Mouse (Mus musculus) intestine, embryonic 14.5 days (tissue): Measurements from ENCODE around the gene Ctbp1. TPM values are rescaled to one million over a fixed set of nuclear protein-coding genes. Genes with fewer than 3 reads are reported as not detected.

Source experiments
- ATAC-seq: fragments of 200-750 bp; cut with Nextera tagmentation; replicated peaks from 2 replicates; pipeline ENCODE4 v1.8.0; 2017; ENCODE audit warnings: low read depth, moderate number of reproducible peaks, moderate TSS enrichment, moderate library complexity; ENCODE audit not compliant: low FRiP score, low TSS enrichment
- DNase-seq: peaks from one replicate; pipeline ENCODE4 v3.0.0-alpha.2; 2018; ENCODE audit warnings: low spot score
- H3K27ac ChIP-seq: fragments of 300-500 bp; sonication (generic); 2 replicates; pipeline ENCODE4 v1.5.1; 2014; ENCODE audit warnings: low read depth, mild to moderate bottlenecking, control low read depth
- H3K27me3 ChIP-seq: fragments of 300-500 bp; sonication (generic); replicated peaks from 2 replicates; pipeline ENCODE4 v1.6.1; 2014; ENCODE audit warnings: low read length, control low read depth; ENCODE audit not compliant: control insufficient read depth, insufficient read depth
- H3K36me3 ChIP-seq: fragments of 300-500 bp; sonication (generic); 2 replicates; pipeline ENCODE4 v1.6.1; 2014; ENCODE audit warnings: low read length, control low read depth; ENCODE audit not compliant: control insufficient read depth, insufficient read depth
- H3K4me1 ChIP-seq: fragments of 300-500 bp; sonication (generic); replicated peaks from 2 replicates; pipeline ENCODE4 v1.6.1; 2014; ENCODE audit warnings: low read length, control low read depth, mixed read lengths; ENCODE audit not compliant: control insufficient read depth, insufficient read depth
- H3K4me2 ChIP-seq: fragments of 300-500 bp; sonication (generic); 2 replicates; pipeline ENCODE4 v1.6.1; 2014; ENCODE audit warnings: low read length
- H3K4me3 ChIP-seq: fragments of 300-500 bp; sonication (generic); 2 replicates; pipeline ENCODE4 v1.5.1; 2014; ENCODE audit warnings: low read depth, low read length, control low read depth, mixed read lengths
- H3K9ac ChIP-seq: fragments of 300-500 bp; sonication (generic); 2 replicates; pipeline ENCODE4 v1.6.1; 2014; ENCODE audit warnings: mild to moderate bottlenecking, low read length
- H3K9me3 ChIP-seq: fragments of 300-500 bp; sonication (generic); 2 replicates; pipeline ENCODE4 v1.6.1; 2016; ENCODE audit warnings: low read length, control low read depth; ENCODE audit not compliant: control insufficient read depth
- WGBS: fragments of 180-500 bp; shearing (Covaris S2); extraction: QIAGEN DNeasy Blood & Tissue Kit; methylation state at CpG from one replicate; pipeline ENCODE4 v1.1.7; 2014; 5-methylcytosine and 5-hydroxymethylcytosine counted together
- polyA plus RNA-seq: library from polyadenylated mRNA; unstranded; fragments of >200 nt; fragmentation: Nextera tagmentation; extraction: Ambion mirVana; gene quantifications from 2 replicates; pipeline ENCODE4 v1.2.1, GENCODE M21; 2014

The Ctbp1 gene
- polyA plus RNA-seq, 1 experiment from 2014 or later: 359 TPM

DNA sequence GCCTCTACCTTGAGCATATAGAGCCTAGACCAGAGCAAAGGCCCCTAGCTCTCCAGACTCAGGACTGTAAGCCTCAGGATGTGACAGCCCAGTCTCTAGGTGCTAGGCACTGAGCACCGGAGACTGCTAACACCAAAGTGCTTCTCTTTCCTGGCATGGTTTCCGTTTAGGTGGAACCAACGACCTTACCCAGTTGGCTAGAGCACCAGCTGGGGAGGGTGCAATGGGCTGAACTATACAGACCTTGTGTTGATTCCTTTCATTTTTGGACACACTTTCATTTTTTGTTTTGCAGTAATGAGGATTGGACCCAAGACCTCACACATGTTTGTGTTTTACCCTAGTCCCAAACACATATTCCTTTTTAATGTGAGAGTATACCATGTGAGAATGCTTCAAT lies 64.3 kb downstream of the Ctbp1 start:
- no peaks in the 10 kb centered on the region for H3K36me3 ChIP-seq
- ATAC-seq (no peak), DNase-seq (no peak)
- no peak overlapping the region for H3K4me3 ChIP-seq
- WGBS: 94% methylated on average over 3 of the region's 3 CpGs
- no peak overlapping the region for H3K4me2 ChIP-seq
- H3K4me1 ChIP-seq: no peaks in the 10 kb centered on the region
- no peak overlapping the region for H3K9ac ChIP-seq
- no peaks in the 10 kb centered on the region for H3K27me3 ChIP-seq
- H3K27ac ChIP-seq: no peak overlapping the region
- no peaks in the 10 kb centered on the region for H3K9me3 ChIP-seq

GRCm38 (mm10) chr5:33208533-33209245 lies 66.1 kb downstream of the Ctbp1 start:
- 71% methylated on average over 14 of the region's 14 CpGs for WGBS
- H3K9ac ChIP-seq: no peak overlapping the region
- H3K36me3 ChIP-seq: no peaks in the 10 kb centered on the region
- no peak overlapping the region for H3K27ac ChIP-seq
- H3K9me3 ChIP-seq: no peaks in the 10 kb centered on the region
- H3K4me3 ChIP-seq: no peak overlapping the region
- H3K4me1 ChIP-seq: peaks cover 4% of the 10 kb centered on the region
- no peaks in the 10 kb centered on the region for H3K27me3 ChIP-seq
- H3K4me2 ChIP-seq: no peak overlapping the region
- ATAC-seq (no peak), DNase-seq (no peak)

GRCm38 (mm10) chr5:33207136-33207535 lies 67.7 kb downstream of the Ctbp1 start:
- Histone ChIP-seq H3K9me3 (no peaks in the 10 kb centered on the region), H3K4me3 (no peak overlapping the region), H3K27me3 (no peaks in the 10 kb centered on the region), H3K4me2 (no peak overlapping the region), H3K27ac (no peak overlapping the region), H3K9ac (no peak overlapping the region), H3K36me3 (no peaks in the 10 kb centered on the region), H3K4me1 (peaks cover 5% of the 10 kb centered on the region)
- WGBS: 59% methylated on average over 9 of the region's 9 CpGs
- ATAC-seq: no peak
- no peak for DNase-seq

GRCm38 (mm10) chr5:33206328-33206727 lies 68.5 kb downstream of the Ctbp1 start:
- ATAC-seq: no peak
- H3K36me3 ChIP-seq: no peaks in the 10 kb centered on the region
- no peak overlapping the region for H3K4me3 ChIP-seq
- WGBS: 84% methylated on average over 7 of the region's 7 CpGs
- H3K27ac ChIP-seq: no peak overlapping the region
- no peak overlapping the region for H3K4me2 ChIP-seq
- no peaks in the 10 kb centered on the region for H3K27me3 ChIP-seq
- peaks cover 5% of the 10 kb centered on the region for H3K4me1 ChIP-seq
- DNase-seq: no peak
- H3K9ac ChIP-seq: no peak overlapping the region
- H3K9me3 ChIP-seq: no peaks in the 10 kb centered on the region

DNA sequence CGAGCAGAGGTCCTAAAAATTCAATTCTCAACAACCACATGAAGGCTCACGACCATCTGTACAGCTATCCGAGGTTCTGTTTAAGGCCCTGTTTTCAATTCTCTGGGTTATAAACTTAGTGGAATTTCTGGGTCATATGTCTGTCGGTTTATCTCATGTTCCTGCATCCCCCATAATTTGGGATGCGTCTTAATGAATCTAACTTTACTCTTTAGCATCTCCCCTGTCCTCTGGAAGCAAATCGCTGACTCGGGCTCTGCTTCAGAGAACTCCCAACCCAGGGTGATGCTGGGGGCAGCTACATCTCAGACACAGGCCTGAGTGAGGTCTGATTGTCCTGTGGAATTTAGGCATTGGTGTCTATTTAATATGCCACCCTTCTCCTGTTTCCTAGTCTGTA lies 70.5 kb downstream of the Ctbp1 start:
- peak overlapping the region; percentile 48 for H3K4me2 ChIP-seq
- no peak overlapping the region for H3K9ac ChIP-seq
- no peak for DNase-seq
- peaks cover 5% of the 10 kb centered on the region for H3K4me1 ChIP-seq
- no peak overlapping the region for H3K27ac ChIP-seq
- H3K27me3 ChIP-seq: no peaks in the 10 kb centered on the region
- H3K36me3 ChIP-seq: no peaks in the 10 kb centered on the region
- no peaks in the 10 kb centered on the region for H3K9me3 ChIP-seq
- ATAC-seq: no peak
- no peak overlapping the region for H3K4me3 ChIP-seq
- WGBS: 73% methylated on average over 7 of the region's 7 CpGs

GRCm38 (mm10) chr5:33203691-33204242 lies 71.0 kb downstream of the Ctbp1 start:
- WGBS: 17% methylated on average over 9 of the region's 9 CpGs
- no peak overlapping the region for H3K27ac ChIP-seq
- H3K9ac ChIP-seq: no peak overlapping the region
- 0 out of 2 replicates have a peak overlapping the region, but pooled peaks have one; percentile 11 for H3K4me3 ChIP-seq
- ATAC-seq: peak; percentile 81
- H3K36me3 ChIP-seq: no peaks in the 10 kb centered on the region
- H3K9me3 ChIP-seq: no peaks in the 10 kb centered on the region
- DNase-seq: peak; percentile 92
- peaks cover 5% of the 10 kb centered on the region for H3K4me1 ChIP-seq
- H3K27me3 ChIP-seq: no peaks in the 10 kb centered on the region
- H3K4me2 ChIP-seq: peak overlapping the region; percentile 48

DNA sequence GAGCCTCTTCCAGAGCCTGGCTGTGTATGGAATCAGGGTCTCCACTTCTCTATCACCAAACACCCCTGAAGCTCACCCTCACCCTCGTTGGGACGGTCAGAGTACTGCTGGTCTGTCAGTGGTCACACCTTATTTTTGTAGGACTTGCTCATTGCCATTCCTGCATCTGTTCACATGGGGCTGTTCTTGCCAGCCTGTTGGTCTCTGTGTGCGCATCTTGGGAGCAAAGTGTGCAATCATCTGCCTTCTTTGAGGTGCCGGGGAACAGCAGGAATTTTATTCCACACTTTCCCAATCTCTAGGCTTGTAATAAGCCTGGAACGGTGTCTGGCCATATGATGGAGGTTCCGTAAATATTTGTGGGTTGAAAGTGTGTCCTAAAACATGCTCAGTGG lies 71.6 kb downstream of the Ctbp1 start:
- no peak overlapping the region for H3K27ac ChIP-seq
- no peak overlapping the region for H3K4me2 ChIP-seq
- DNase-seq (no peak), ATAC-seq (no peak; the same call in 1 of the 2 replicates)
- H3K4me3 ChIP-seq: no peak overlapping the region
- no peaks in the 10 kb centered on the region for H3K9me3 ChIP-seq
- H3K4me1 ChIP-seq: peaks cover 5% of the 10 kb centered on the region
- no peaks in the 10 kb centered on the region for H3K27me3 ChIP-seq
- 77% methylated on average over 6 of the region's 6 CpGs for WGBS
- no peaks in the 10 kb centered on the region for H3K36me3 ChIP-seq
- no peak overlapping the region for H3K9ac ChIP-seq

DNA sequence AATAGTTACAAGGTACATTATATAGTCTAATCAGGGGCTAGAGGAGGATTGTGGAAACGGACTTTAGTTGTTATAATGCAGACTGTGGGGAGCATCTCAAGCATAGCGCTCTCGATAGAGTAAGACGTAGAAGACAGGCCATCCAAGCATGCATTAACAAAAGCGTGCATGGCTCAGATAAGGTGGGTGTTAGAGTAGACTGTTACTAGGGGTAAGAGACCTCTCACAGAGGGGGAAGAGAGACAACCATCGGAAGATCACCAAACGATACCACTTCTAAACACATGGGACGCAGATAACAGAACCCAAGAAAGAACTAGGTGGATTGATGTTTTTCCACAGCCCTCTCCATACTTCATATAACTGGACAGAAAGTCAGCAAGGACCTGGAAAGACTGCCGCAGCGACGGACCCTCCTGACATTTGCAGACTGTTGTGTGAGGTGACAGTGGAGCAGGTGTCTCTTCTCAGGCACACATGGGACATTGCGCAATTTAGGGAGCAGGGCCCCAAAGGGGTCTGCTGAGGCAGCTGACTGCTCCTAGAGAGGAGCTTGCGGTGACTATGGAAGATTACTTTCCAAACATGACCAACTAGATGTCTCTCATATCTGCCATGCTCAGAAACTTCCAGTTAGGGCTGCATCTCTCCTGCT lies 72.2 kb downstream of the Ctbp1 start:
- H3K4me3 ChIP-seq: no peak overlapping the region
- H3K27ac ChIP-seq: no peak overlapping the region
- no peaks in the 10 kb centered on the region for H3K9me3 ChIP-seq
- WGBS: 77% methylated on average over 13 of the region's 13 CpGs
- H3K4me1 ChIP-seq: peaks cover 6% of the 10 kb centered on the region
- no peak overlapping the region for H3K4me2 ChIP-seq
- ATAC-seq (no peak), DNase-seq (no peak)
- no peak overlapping the region for H3K9ac ChIP-seq
- H3K36me3 ChIP-seq: no peaks in the 10 kb centered on the region
- no peaks in the 10 kb centered on the region for H3K27me3 ChIP-seq
